Comparison of ENCODE assay signal across 8 mouse cellular contexts in the genomic region with DNA sequence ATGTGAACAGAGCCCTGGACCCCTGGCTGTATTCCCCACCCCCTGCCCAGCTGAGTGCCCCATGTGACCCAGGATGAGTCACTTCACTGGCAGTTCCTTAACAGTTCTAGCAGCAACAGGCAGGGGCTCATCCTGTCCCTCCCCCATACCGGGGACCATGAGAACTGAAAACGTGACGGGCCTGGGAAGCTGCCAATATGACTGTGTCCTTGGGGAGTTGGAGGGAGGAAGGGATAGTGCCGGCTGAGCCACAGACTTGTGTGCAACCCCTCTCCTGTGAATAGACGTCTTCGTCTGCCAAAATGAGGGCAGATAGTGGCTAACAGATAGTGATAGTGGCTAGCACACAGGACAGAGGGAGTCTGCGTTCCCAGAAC. TPM values are rescaled to one million over a fixed set of nuclear protein-coding genes. Genes with fewer than 3 reads are reported as not detected.
DNase-seq lines count a peak whose midpoint lies in the region; ATAC-seq and TF ChIP-seq lines count a peak whose summit lies in the region.

No protein-coding gene starts in this region.

- peak overlapping the region; percentile 29 for H3K9ac ChIP-seq in embryonic facial prominence, embryonic 11.5 days (replicated peaks; ENCODE audit: low read length)
- peak overlapping the region; percentile 47 for H3K9ac ChIP-seq in liver, adult 2 months (ENCODE audit: low read depth, low read length)
- no peak overlapping the region for H3K9ac ChIP-seq in midbrain, postnatal 0 days (replicated peaks; ENCODE audit: low read length, poor library complexity, severe bottlenecking)

- no peaks in the 10 kb centered on the region for H3K9me3 ChIP-seq in embryonic facial prominence, embryonic 11.5 days (replicated peaks; ENCODE audit: control insufficient read depth, low read length)
- H3K9me3 ChIP-seq in heart, embryonic 10.5 days = no peaks in the 10 kb centered on the region
- no peaks in the 10 kb centered on the region for H3K9me3 ChIP-seq in midbrain, postnatal 0 days (ENCODE audit: low read length)

- peak; percentile 97 for DNase-seq in adrenal gland, adult 2 months
- peak; percentile 34 for DNase-seq in embryonic facial prominence, embryonic 11.5 days (ENCODE audit: low spot score)
- DNase-seq in heart, embryonic 10.5 days (ENCODE audit: low spot score) = peak; percentile 93
- DNase-seq in kidney, adult 9 months = peak; percentile 91
- DNase-seq in liver, adult 2 months (ENCODE audit: extremely low read depth, low read depth, low spot score) = peak; percentile 62
- peak; percentile 66 for DNase-seq in midbrain, postnatal 0 days (ENCODE audit: low spot score)
- DNase-seq in testis, postnatal 14 days (ENCODE audit: low spot score) = peak; percentile 88

- 30% methylated on average over 7 of the region's 7 CpGs for WGBS in embryonic facial prominence, embryonic 11.5 days
- 11% methylated on average over 7 of the region's 7 CpGs for WGBS in heart, embryonic 10.5 days
- 3% methylated on average over 7 of the region's 7 CpGs for WGBS in liver, adult 2 months
- 29% methylated on average over 7 of the region's 7 CpGs for WGBS in midbrain, postnatal 0 days

- peak overlapping the region; percentile 25 for H3K4me3 ChIP-seq in embryonic facial prominence, embryonic 11.5 days (ENCODE audit: low read depth, low read length)
- H3K4me3 ChIP-seq in heart, embryonic 10.5 days = peak overlapping the region; percentile 79
- H3K4me3 ChIP-seq in liver, adult 2 months (ENCODE audit: insufficient read depth, low read depth, low read length) = peak overlapping the region; percentile 49
- H3K4me3 ChIP-seq in midbrain, postnatal 0 days (ENCODE audit: low read depth, low read length) = no peak overlapping the region

- ATAC-seq in embryonic facial prominence, embryonic 11.5 days (replicated peaks; ENCODE audit: insufficient number of reproducible peaks, low FRiP score, low TSS enrichment, low read depth) = no peak
- 0 out of 2 replicates have a peak, but pooled peaks have one; percentile 38 for ATAC-seq in midbrain, postnatal 0 days (ENCODE audit: low FRiP score)
- no peak for ATAC-seq in erythroid progenitor cell, adult 5-6 weeks (replicated peaks; ENCODE audit: low FRiP score, poor library complexity, severe bottlenecking)

- peak overlapping the region; percentile 46 for H3K4me2 ChIP-seq in embryonic facial prominence, embryonic 11.5 days (ENCODE audit: low read depth, low read length)
- peak overlapping the region; percentile 32; the same call in 1 of the 2 replicates for H3K4me2 ChIP-seq in midbrain, postnatal 0 days (ENCODE audit: low read depth, low read length, poor library complexity, severe bottlenecking)

- peaks cover 19% of the 10 kb centered on the region; the same call in 1 of the 2 replicates for H3K79me2 ChIP-seq in liver, adult 2 months (ENCODE audit: control insufficient read depth, insufficient read depth, low read length)

- no peak for TF ChIP-seq POLR2A in liver, adult 2 months (IDR thresholded peaks at IDR 0.05; ENCODE audit: extremely low read depth, insufficient read depth, low read length)

- H3K36me3 ChIP-seq in embryonic facial prominence, embryonic 11.5 days (replicated peaks; ENCODE audit: control insufficient read depth, insufficient read depth, low read depth, low read length) = peaks cover 4% of the 10 kb centered on the region
- H3K36me3 ChIP-seq in heart, embryonic 10.5 days = peaks cover 37% of the 10 kb centered on the region
- no peaks in the 10 kb centered on the region; the same call in 1 of the 2 replicates for H3K36me3 ChIP-seq in liver, adult 2 months (ENCODE audit: control insufficient read depth, insufficient read depth, low read length)
- no peaks in the 10 kb centered on the region for H3K36me3 ChIP-seq in midbrain, postnatal 0 days (ENCODE audit: insufficient read depth, low read length)

- no peaks in the 10 kb centered on the region for H3K27me3 ChIP-seq in embryonic facial prominence, embryonic 11.5 days (ENCODE audit: control insufficient read depth, insufficient read depth, low read length)
- no peaks in the 10 kb centered on the region for H3K27me3 ChIP-seq in heart, embryonic 10.5 days (ENCODE audit: insufficient read depth, poor library complexity, severe bottlenecking)
- H3K27me3 ChIP-seq in liver, adult 2 months (ENCODE audit: control insufficient read depth, insufficient read depth, low read length) = no peaks in the 10 kb centered on the region
- H3K27me3 ChIP-seq in midbrain, postnatal 0 days (ENCODE audit: insufficient read depth, low read length) = peaks cover 16% of the 10 kb centered on the region; the same call in 1 of the 2 replicates

- no peak for TF ChIP-seq CTCF in liver, adult 2 months (IDR thresholded peaks at IDR 0.05; ENCODE audit: low read depth, low read length)
- no peak for TF ChIP-seq CTCF in midbrain, postnatal 0 days (IDR thresholded peaks at IDR 0.05)

- peaks cover 8% of the 10 kb centered on the region; the same call in 1 of the 2 replicates for H3K4me1 ChIP-seq in embryonic facial prominence, embryonic 11.5 days (ENCODE audit: control insufficient read depth, insufficient read depth, low read length)
- peaks cover 57% of the 10 kb centered on the region for H3K4me1 ChIP-seq in heart, embryonic 10.5 days
- peaks cover 35% of the 10 kb centered on the region for H3K4me1 ChIP-seq in liver, adult 2 months (ENCODE audit: control insufficient read depth, insufficient read depth, low read length)
- peaks cover 3% of the 10 kb centered on the region; the same call in 1 of the 2 replicates for H3K4me1 ChIP-seq in midbrain, postnatal 0 days (ENCODE audit: insufficient read depth, low read length)

- H3K27ac ChIP-seq in embryonic facial prominence, embryonic 11.5 days (replicated peaks; ENCODE audit: low read depth, low read length) = no peak overlapping the region
- H3K27ac ChIP-seq in heart, embryonic 10.5 days = peak overlapping the region; percentile 81
- peak overlapping the region; percentile 45 for H3K27ac ChIP-seq in liver, adult 2 months (replicated peaks; ENCODE audit: insufficient read depth, low read depth, low read length)
- H3K27ac ChIP-seq in midbrain, postnatal 0 days (ENCODE audit: low read depth, low read length) = no peak overlapping the region

RNA-seq across cellular contexts. Expression of a gene that starts 3.5 kb away (rescaled TPM):
- 10 to 100 TPM; 18.4 to 33.8 TPM for total RNA-seq in adrenal gland, adult 2 months (2021)
- 13.0 and 15.0 TPM in 2 replicates for polyA plus RNA-seq in adrenal gland, adult 2 months (2012; rRNA removed)
- 6.6 and 7.3 TPM in 2 replicates for polyA plus RNA-seq in embryonic facial prominence, embryonic 11.5 days (2014; fragmentation: Nextera tagmentation; extraction: Ambion mirVana)
- polyA plus RNA-seq in heart, embryonic 10.5 days (2016; fragmentation: Nextera tagmentation; extraction: Ambion mirVana) = 8.0 and 8.1 TPM in 2 replicates
- total RNA-seq in liver, adult 2 months (2014; rRNA removed) = 7.6 and 8.8 TPM in 2 replicates
- 8.9 and 10.5 TPM in 2 replicates for polyA plus RNA-seq in liver, adult 2 months (2012; rRNA removed)
- 5.7 and 7.3 TPM in 2 replicates for total RNA-seq in midbrain, postnatal 0 days (2014; rRNA removed)
- polyA plus RNA-seq in midbrain, postnatal 0 days (2015; fragmentation: Nextera tagmentation; extraction: Ambion mirVana) = 1.6 and 1.7 TPM in 2 replicates
- total RNA-seq in erythroid progenitor cell, adult 5-6 weeks (2015; ENCODE audit: low replicate concordance) = 0.36 and 2.9 TPM in 2 replicates
- total RNA-seq in erythroid progenitor cell, adult 5-6 weeks (2017; ENCODE audit: low replicate concordance) = 0.61 and 0.90 TPM in 2 replicates

RNA-seq across cellular contexts. Expression of a gene that starts 12.6 kb away (rescaled TPM):
- total RNA-seq in adrenal gland, adult 2 months (2021) = 100 to 1,000 TPM in 1 of 2 experiments, 10 to 100 TPM in 1; 68.3 to 104 TPM
- polyA plus RNA-seq in adrenal gland, adult 2 months (2012; rRNA removed) = 445 and 458 TPM in 2 replicates
- polyA plus RNA-seq in embryonic facial prominence, embryonic 11.5 days (2014; fragmentation: Nextera tagmentation; extraction: Ambion mirVana) = 76.4 and 80.3 TPM in 2 replicates
- polyA plus RNA-seq in heart, embryonic 10.5 days (2016; fragmentation: Nextera tagmentation; extraction: Ambion mirVana) = 54.8 and 65.1 TPM in 2 replicates
- total RNA-seq in liver, adult 2 months (2014; rRNA removed) = 35.8 and 45.6 TPM in 2 replicates
- 145 and 151 TPM in 2 replicates for polyA plus RNA-seq in liver, adult 2 months (2012; rRNA removed)
- 131 and 133 TPM in 2 replicates for total RNA-seq in midbrain, postnatal 0 days (2014; rRNA removed)
- polyA plus RNA-seq in midbrain, postnatal 0 days (2015; fragmentation: Nextera tagmentation; extraction: Ambion mirVana) = 77.2 and 80.3 TPM in 2 replicates
- 38.2 and 46.5 TPM in 2 replicates for total RNA-seq in erythroid progenitor cell, adult 5-6 weeks (2015; ENCODE audit: low replicate concordance)
- 22.8 and 23.5 TPM in 2 replicates for total RNA-seq in erythroid progenitor cell, adult 5-6 weeks (2017; ENCODE audit: low replicate concordance)

RNA-seq across cellular contexts. Expression of a gene that starts 26.0 kb away (rescaled TPM):
- 10 to 100 TPM; 12.0 to 14.3 TPM for total RNA-seq in adrenal gland, adult 2 months (2021)
- 4.0 and 5.8 TPM in 2 replicates for polyA plus RNA-seq in adrenal gland, adult 2 months (2012; rRNA removed)
- polyA plus RNA-seq in embryonic facial prominence, embryonic 11.5 days (2014; fragmentation: Nextera tagmentation; extraction: Ambion mirVana) = 27.2 and 29.7 TPM in 2 replicates
- 24.4 and 27.4 TPM in 2 replicates for polyA plus RNA-seq in heart, embryonic 10.5 days (2016; fragmentation: Nextera tagmentation; extraction: Ambion mirVana)
- total RNA-seq in liver, adult 2 months (2014; rRNA removed) = 7.2 and 8.4 TPM in 2 replicates
- 3.7 and 4.2 TPM in 2 replicates for polyA plus RNA-seq in liver, adult 2 months (2012; rRNA removed)
- total RNA-seq in midbrain, postnatal 0 days (2014; rRNA removed) = 12.7 and 16.9 TPM in 2 replicates
- polyA plus RNA-seq in midbrain, postnatal 0 days (2015; fragmentation: Nextera tagmentation; extraction: Ambion mirVana) = 20.5 and 21.6 TPM in 2 replicates
- total RNA-seq in erythroid progenitor cell, adult 5-6 weeks (2015; ENCODE audit: low replicate concordance) = 1.8 and 8.8 TPM in 2 replicates
- 2.8 TPM in 1 of 2 replicates, not detected in the other for total RNA-seq in erythroid progenitor cell, adult 5-6 weeks (2017; ENCODE audit: low replicate concordance)

RNA-seq across cellular contexts. Expression of a gene that starts 59.8 kb away (rescaled TPM):
- 10 to 100 TPM in 1 of 2 experiments, 1 to 10 TPM in 1; 7.8 to 11.8 TPM for total RNA-seq in adrenal gland, adult 2 months (2021)
- polyA plus RNA-seq in adrenal gland, adult 2 months (2012; rRNA removed) = 17.9 and 19.0 TPM in 2 replicates
- polyA plus RNA-seq in embryonic facial prominence, embryonic 11.5 days (2014; fragmentation: Nextera tagmentation; extraction: Ambion mirVana) = 2.0 and 2.4 TPM in 2 replicates
- 22.5 and 39.4 TPM in 2 replicates for polyA plus RNA-seq in heart, embryonic 10.5 days (2016; fragmentation: Nextera tagmentation; extraction: Ambion mirVana)
- total RNA-seq in liver, adult 2 months (2014; rRNA removed) = 0.09 and 0.13 TPM in 2 replicates
- polyA plus RNA-seq in liver, adult 2 months (2012; rRNA removed) = 0.04 and 0.11 TPM in 2 replicates
- 31.6 and 37.3 TPM in 2 replicates for total RNA-seq in midbrain, postnatal 0 days (2014; rRNA removed)
- 7.5 and 8.7 TPM in 2 replicates for polyA plus RNA-seq in midbrain, postnatal 0 days (2015; fragmentation: Nextera tagmentation; extraction: Ambion mirVana)
- total RNA-seq in erythroid progenitor cell, adult 5-6 weeks (2015; ENCODE audit: low replicate concordance) = not detected in 2 replicates
- total RNA-seq in erythroid progenitor cell, adult 5-6 weeks (2017; ENCODE audit: low replicate concordance) = not detected in 2 replicates

Comparison
In these comparisons a context has a peak if more than half of its experiments do, and no peak if none do; other contexts are left out.
1. DNase-seq: peak in every context shown above with its lines; median percentile 97 in adrenal gland, adult 2 months; 93 in heart, embryonic 10.5 days; 91 in kidney, adult 9 months; 88 in testis, postnatal 14 days; 66 in midbrain, postnatal 0 days; 62 in liver, adult 2 months; 34 in embryonic facial prominence, embryonic 11.5 days.
2. H3K27ac ChIP-seq: peak in heart, embryonic 10.5 days (single experiment) and liver, adult 2 months (single experiment); none in embryonic facial prominence, embryonic 11.5 days (single experiment) and midbrain, postnatal 0 days (single experiment).